Mouse (Mus musculus) embryo, embryonic 11.5 days (tissue): ENCODE results near the gene Ube2c.
A peak's percentile ranks its signal among the peaks of the same experiment; 100 is the strongest.

Experiments used
- DNase-seq: peaks from one replicate; pipeline ENCODE4 v3.0.0-alpha.2; 2012; ENCODE audit warnings: low read depth, low spot score

The Ube2c gene

DNA sequence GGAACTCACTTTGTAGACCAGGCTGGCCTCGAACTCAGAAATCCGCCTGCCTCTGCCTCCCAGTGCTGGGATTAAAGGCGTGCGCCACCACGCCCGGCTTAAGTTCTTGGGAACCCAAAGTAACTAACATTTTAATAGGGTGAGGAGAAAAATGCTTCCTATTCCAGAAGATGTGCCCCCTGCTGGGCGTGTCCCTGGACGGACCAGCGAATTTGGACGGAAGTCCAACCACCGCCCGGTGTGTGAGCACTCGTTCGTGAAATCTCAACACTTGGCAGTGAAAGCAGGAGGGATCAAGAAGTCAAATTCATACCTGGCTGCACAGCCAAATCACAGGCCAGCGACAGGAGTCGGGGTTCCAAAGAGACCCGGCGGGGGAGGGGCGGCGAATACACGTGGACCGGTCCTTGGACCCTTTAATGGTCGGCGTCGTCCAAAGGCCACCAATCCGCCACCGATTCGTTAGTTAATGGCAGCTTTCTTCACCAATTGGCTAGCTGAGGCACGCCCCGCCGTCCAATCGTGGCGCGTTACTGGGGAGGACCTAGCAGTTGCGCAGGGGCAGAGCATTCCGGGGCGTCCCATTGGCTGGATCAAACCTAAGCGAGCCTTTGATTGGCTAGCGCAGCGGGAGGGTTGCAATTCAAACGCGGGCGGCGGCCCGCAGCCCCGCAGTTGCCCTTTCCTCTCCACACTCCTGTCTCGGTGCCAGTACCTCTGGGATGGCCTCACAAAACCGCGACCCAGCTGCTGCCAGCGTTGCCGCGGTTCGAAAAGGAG lies at the start of gene Ube2c:
Gene Ube2c (plus strand): TSS at position 641 of the 780 bp plus-strand sequence.
- DNase-seq: peak; percentile 98

DNA sequence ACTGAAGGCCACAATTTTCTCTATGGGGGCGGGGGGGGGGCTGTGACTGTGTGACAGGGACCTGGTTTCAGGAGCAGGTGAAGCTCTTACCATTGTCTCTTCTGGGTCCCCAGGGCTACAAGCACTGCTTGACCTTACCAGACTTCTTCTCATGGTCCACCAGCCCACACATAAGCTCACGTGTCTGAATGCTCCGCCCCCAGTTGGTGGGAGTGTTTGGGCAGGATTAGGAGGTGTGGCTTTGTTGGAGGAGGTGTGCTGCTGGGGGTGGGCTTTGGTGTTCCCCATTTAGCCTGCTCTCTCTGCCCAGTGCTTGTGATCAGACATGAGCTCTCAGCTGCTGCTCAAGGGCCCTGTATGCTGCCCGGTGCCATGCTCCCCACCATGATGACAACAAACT lies 46.4 kb upstream of the Ube2c start:
- no peak for DNase-seq

DNA sequence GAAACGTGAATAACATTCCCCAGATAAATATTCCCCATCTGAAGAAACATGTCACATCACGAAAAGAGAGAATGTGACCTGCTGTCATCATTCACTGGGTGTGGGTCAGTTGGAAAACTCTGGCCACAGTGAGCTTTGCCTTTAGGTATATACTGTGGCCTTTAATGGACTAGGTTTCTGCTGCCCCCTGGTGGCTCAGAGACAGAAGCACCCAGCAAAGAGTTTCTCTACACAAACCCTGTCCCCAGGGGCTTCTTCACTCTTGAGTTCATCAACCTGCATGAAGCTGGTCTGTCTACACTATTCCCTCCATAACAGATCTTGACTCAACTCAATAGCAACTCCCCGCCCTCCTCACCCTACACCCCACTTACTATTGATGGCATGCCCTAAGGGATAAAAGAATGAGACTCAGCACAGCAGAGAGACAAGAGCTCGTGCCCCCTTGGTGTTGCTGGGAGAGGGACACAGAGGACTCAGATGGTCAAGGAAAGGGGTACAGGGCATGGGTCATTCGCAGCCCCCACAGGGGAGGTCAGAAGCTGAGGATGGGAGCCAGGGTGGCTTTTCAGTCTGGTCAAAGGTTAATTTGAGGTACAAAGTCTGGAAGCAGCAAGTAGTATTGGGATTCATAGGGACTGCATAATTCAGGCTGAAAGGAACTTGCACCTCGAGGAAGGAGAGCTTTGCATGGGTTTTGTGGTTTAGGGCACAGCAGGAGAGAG lies 43.6 kb upstream of the Ube2c start:
- peak; percentile 52 for DNase-seq

DNA sequence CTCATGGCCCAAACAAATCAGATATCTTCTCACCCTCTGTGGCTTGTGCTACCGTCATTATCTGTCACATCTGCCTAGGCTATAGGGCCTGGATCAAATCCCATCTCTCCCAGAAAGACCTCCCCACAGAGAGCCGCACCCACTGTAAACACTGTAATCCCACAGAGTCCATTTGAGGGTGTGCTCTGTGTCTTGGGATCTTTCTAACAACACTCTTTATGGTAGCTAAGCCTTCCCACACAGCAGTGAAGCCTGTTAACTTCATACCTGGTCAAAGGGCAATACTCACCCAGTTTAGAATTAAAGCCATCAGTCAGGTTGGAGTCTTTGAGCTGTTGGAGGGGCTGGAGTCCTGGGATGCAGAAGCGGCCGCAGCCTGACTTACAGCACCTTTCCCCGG lies 38.0 kb upstream of the Ube2c start:
- DNase-seq: no peak

DNA sequence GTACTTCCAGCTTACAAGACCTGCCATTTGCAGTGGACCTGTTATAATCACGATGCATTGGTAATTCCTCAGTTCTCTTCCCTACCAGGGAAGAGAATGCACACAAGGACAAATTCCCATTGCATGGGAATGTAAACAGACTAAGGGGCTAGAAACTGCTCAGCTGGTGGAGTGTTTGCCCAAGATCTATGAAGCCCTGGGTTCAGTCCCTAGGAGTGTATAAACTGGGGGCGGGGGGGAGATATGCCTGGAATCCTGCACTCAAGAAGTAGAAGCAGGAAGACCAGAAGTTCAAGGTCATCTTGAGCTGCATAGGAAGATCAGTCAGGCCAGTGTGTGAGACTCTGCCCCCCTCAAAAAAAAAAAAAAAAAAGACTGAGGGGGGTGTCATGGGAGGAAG lies 36.4 kb upstream of the Ube2c start:
- no peak for DNase-seq

DNA sequence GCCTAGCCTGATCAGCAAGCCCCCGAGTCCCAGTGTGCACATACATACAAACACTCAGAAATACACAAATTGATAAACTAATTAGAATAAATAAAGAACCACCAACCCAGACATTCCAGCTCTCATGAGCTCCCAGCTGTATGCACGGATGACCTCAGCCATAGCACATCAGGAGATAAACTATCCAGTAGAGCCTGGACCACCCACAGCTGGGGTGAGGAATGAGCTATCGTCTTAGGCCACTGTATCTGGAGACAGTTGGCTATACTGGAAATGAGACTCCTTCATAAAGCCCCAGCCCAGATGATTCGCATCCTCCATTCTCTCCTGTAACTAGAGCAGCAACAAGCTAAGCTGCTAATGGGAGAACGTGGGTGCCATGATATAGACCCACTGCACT lies 34.9 kb upstream of the Ube2c start:
- no peak for DNase-seq

DNA sequence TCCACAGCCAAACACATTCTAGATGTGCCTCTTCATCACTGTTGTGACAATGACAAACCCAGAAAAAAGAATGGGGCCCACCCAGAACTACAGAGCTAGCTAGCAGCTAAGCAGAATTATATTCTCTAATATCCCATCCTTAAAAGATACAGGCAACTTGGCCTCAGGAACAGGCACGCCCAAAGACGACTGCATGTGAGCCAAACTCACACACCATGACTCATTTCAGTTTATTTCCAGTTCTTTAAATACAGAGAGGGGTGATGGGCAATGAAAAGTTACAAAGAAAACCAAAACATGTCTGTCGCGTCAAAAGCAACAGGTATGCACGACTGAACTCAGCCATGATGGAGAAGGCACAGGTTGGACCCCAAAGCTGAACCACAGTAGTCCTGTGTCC lies 34.3 kb upstream of the Ube2c start:
- DNase-seq: no peak

DNA sequence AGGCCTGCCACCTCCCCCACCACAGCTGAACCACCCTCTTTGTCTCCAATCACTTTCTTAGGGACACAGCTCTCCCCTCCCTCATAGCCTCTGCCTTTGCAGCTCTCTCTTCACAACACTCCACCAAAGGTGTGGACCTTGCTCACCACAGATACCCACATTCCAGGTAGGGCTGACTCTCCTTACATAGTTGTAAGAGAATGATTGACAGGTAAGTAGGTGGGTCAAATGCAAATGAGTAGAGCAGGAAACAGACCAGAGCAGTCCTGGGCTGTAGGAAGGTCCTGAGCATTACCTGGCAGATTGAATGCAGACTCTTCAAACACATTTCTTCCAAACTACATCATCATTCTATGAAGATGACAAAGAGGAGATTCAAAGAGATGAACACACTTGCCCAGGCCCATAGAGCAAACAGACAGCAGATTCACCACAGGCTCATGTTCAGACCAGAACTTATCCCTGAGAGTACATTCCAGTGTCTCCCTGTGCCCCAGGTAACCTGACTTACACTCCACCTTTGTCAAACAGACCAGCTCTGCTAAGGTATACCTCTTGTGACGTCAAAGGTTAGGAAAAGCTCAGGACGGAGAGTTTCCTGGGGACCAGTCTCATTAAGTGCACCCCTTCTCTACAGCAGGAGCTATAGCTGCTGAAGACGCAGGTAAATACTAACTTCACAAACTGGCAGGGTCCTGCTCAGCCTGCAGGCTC lies 32.2 kb upstream of the Ube2c start:
- DNase-seq: no peak

DNA sequence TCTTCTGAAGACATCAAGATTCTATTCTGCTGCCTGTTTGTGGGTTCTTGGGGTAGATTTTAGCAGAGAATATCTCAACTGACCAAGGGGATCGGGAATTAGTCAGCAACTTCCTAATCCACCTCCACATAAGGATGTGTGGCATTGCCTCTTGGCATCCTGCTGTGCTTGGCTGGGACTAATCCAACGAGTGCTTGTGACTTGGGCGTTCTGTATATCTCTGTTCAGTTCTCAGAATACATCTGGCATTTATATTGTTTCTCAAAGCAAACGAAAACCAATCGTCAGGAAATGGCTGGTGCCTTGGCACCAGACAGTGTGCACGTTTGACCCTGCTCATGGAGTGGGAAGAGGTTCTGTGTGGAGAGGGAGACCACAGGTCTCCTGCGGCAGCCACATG lies 29.8 kb upstream of the Ube2c start:
- DNase-seq: no peak

DNA sequence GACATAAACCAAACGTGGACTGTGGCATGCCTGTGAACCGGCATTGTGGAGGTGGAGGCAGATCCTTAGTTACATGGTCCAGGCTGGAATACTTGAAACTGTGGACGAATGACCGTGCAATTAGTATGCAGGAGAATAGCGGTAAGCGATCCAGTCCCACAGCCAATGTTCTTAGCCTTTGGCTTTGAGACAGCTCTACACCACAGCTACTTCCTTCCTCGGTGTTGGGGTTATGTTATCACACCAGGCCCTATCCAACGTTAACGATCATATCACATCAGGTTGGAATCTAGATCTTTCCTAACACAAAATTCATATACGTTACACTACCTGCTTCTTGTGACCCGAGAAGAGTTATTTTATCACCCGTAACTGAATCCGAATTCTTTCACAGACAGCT lies 24.7 kb upstream of the Ube2c start:
- DNase-seq: no peak

DNA sequence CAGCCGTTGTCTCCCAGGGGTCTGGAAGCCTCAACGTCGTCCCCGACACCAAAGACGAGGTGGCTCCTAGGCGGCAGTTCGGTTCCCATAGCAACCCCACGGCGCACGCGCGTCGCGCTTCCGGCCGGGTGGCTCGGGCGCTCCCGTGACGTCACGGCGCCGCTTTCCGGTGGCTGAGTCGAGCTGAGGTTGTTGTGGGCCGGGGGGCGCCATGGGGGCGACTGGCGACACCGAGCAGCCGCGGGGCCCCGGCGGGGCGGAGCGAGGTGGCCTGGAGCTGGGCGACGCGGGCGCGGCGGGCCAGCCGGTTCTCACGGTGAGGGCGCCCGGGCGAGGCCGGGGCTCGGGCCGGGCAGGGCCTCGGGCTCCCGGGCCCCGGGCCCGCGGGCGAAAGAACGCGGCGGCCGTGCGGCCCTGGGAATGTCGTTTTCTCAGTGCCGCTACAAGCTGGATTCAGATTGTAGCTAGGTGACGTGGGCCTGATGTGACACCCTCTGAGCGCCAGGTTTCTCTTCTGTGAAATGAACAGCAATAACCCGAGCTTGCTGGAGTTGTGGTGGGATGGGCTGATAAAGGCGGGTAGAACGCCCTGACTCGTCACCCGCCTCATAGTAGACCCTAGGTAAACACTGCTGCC lies 23.7 kb upstream of the Ube2c start, which contains the start of the genes Wfdc3 and Dnttip1:
Gene Wfdc3 (minus strand): TSS at position 89 of the 637 bp plus-strand sequence.
Gene Dnttip1 (plus strand): TSS at position 141 of the 637 bp plus-strand sequence.
- peak; percentile 89 for DNase-seq

DNA sequence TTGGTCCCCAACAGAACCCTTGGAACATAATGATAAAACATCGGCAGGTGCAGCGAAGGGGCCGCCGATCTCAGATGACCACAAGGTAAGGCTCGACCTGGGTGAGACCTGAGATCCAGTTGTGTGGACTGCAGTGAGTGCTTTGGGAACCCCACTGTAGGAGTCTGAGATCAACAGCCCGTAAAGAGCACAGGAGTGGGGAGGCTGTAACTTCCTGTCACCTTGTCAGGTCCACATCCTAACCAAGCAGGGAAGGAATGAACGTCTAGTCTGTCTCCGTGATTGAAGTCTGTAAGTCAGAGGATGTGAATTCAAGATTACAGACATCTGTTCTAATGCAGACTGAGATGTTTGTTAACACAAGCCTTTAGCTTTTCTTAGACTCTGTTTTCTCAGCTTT lies 23.0 kb upstream of the Ube2c start:
- DNase-seq: no peak

DNA sequence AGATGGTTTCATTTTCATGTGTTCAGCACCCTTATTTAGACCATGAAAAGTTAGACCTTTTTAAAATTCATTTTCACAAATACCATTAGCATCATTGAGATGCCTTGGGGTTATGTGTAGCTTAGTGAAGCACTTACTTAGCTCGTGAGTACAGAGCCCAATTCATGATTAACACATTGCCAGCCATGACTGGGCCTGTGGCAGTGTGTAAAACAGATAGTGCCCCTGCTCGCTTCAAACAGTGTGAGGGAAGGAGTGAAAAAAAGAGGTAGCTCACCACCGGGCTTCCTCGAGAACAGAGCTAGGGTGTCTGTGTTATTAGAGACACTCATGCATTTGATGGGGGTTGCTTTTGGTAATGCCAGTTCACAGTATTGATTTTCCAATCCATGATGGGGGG lies 21.5 kb upstream of the Ube2c start:
- DNase-seq: no peak

DNA sequence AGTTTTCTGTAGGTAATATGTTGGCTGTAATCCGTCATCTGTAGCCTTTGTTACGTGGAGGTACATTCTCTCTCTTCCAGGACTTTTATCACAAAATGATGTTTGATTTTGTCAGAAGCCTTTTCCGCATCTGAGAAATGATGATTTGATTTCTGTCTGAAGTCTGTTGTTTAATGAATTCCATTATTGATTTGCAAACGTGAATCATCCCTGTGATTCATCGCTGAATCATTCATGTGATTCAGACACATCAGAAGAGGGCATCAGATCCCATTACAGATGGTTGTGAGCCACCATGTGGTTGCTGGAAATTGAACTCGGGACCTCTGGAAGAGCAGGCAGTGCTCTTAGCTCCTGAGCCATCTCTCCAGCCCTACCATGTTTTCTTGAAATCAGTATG lies 20.7 kb upstream of the Ube2c start:
- no peak for DNase-seq

DNA sequence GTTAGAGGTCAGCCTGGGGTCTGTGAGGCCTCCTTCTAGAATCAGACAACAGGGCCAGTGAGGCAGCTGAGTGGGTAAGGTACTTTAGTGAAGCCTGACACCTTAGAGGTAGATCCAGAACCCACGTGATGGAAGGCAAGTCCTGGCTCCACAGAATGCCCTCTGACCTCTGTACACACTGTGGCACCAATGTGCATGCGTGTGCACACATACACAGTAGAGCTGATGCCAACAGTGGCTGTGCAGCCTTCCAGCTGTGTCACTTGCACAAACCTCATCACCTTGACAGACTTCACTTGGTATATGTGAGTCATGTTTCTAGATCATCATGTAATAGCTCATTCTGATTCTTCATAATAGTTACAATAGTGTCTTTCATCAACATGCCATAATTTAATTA lies 17.2 kb upstream of the Ube2c start:
- no peak for DNase-seq

DNA sequence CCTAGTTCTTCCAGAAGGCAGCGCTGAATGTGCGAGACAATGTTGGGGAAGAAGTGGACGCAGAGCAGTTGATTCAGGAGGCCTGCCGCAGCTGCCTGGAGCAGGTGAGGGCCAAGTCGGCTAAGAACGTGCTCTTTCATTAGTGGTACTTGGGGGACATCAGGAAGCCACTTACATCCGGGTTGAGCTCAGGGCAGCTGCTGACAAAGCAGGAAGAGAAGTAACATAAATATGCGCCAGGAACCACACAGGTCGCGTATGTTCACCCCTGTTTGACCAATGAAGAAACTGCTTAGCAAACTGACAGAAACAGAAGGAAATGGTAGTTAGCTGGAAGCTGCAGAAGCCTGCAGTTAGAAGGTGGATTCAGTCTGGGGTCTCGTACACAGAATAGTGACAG lies 15.6 kb upstream of the Ube2c start:
- no peak for DNase-seq

DNA sequence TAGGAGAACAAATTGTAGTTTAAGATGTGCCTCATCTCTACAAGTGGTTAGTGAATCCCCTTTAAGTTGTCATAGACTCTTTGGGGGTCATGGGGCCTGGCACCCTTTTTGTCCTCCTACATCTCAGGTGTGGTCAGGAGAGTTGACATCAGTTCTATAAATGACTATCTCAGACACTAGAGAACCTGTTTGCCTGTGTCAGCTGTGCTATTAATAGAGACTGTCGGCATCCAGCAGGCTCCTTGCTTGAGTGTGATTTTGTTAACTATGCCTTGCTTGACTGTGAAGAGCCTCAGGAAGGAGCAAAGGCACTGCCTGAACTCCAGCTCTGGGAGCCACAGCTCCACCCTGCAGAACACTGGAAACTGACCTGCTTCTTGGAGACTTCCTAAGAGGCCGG lies 14.9 kb upstream of the Ube2c start:
- no peak for DNase-seq

DNA sequence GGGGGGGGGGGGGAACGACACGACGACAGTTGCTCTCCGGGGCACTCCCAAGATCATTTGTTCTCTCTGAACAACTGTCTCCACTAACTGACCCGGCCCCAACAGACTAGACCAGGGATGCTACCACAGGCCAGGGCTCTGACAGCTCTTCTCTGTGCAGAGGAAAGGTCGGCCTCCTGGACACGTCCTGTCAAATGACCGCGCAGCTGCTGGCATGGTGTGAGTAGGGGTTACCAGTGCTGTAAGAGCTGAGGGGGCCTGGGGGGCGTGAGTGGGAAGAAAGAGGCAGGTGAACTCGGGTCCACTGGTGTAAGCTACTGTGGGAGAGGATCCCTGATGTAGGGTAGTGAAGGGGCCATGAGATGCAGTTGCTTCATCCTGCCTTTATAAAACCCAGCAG lies 11.9 kb upstream of the Ube2c start:
- DNase-seq: no peak

DNA sequence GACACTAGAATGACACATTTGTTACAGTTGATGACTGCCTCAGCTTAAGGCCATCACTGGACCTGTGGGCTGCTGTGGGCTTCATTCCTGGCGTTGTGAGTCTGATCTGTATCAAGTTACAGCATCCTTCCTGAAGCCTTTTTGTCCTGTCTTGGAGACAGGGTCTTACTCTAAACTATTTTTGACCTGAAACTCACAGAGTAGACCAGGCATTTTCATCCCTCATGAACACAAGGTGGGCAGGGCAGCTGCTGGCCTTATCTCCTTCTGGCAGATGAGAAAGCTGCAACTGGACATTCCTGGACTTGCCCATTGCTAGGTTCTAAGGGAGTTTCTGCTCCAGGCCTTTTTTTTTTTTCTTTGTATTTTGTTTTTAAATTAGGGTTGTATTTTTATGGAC lies 11.0 kb upstream of the Ube2c start:
- no peak for DNase-seq

DNA sequence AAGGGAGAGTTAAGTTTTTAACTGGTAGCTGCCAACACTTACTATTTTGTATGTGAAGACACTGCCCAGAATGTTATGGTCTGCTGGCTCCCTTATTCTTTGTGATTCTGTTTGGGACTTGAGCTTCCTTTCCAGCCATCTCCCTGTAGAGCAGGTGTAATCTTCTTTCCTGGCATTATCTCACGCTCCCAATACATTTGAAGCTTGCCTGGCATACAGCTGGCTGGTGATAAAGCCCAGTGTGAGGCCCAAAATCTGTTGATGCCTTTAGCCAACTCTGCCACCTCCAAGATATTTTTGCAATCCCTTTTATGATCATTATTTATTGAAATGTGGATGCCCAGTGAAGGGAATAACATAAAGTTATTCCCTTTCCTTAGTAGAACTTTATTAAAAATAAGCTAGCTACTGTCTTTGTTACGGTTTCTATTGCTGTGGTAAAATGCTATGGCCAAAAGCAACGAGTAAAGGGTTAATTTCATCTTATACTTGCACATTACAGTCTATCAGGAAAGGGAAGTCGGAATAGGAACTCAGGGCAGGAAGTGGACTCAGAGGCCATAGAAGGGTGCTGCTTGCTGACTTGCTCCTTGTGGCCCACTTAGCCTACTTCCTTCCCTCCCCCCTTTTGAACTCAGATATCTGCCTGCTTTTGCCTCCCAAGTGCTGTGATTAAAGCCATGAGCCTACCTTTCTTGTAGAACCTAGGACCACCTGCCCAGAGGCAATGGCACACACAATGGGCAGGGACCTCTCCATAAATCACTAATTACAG lies 9.5 kb upstream of the Ube2c start:
- DNase-seq: no peak

DNA sequence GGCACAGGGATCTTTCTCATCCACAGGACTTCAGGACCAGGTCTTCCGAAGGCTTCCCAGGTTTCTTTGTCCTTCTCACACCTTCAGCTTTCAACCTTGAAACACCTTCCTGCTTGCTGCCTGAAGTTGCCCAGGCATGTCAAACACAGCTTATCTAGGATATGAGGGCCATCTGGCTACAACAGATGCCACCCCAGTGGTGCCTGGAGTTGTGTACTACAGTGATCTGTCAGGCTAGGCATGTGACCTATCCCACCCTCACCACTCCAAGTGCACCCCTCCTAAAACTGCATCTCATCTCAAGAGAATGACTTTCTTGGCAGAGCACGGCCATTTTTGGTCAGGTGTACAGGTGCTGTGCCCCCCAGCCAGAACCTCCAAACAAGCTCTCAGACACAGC lies 8.2 kb upstream of the Ube2c start:
- DNase-seq: no peak
